Mouse (Mus musculus) lung, postnatal 10 days (tissue): ENCODE data around the gene Ecm1.

Source experiments
- DNase-seq: peaks from one replicate; pipeline ENCODE4 v3.0.0; 2021

The Ecm1 gene

DNA sequence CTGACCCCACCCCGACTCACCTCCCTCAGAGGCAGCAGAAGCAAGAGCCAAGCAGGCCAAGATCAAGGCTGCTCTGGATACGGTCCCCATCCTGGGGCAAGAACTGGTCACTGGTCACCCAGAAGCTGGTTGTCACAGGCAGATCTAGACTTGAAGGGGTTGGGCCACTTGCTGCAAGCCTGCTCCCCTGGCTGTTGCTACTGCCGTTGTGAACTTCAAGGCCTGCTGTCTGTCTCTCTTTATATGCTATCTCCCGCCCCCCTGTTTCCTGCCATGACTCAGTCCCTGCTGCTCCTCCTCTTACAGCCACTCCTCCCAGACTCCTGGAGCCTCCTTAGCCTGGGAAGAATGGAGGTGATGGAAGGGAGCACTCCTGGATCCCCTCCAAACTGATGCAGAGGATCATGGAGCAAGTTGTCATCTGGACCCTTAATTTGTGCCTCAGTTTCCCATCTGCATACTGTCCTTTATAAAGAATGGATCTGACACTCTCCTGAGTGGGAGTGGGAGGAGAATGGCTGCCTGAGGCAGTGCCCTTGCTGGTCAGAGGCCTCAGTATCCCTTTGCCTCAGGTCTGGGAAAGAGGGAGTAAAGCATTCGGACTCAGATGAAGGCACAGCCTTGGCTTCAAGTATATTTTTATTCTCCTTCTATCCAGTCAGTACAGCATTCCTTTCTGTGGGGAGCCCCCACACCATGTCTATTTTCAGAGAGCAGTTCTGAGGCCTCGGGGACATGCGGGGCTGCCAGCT, at the start of gene Ecm1:
Ecm1 (minus strand) TSS at position 217 of the 752 bp plus-strand sequence.
- peak; percentile 84 for DNase-seq

- no peak for DNase-seq
These were observed 46.1 kb upstream of the Ecm1 start for GRCm38 (mm10) chr3:95785501-95785900.

- peak; percentile 59 for DNase-seq
These were observed 32.6 kb upstream of the Ecm1 start for GRCm38 (mm10) chr3:95771985-95772384.

- DNase-seq, result no peak
These were observed 26.2 kb upstream of the Ecm1 start for GRCm38 (mm10) chr3:95765534-95765933.

DNA sequence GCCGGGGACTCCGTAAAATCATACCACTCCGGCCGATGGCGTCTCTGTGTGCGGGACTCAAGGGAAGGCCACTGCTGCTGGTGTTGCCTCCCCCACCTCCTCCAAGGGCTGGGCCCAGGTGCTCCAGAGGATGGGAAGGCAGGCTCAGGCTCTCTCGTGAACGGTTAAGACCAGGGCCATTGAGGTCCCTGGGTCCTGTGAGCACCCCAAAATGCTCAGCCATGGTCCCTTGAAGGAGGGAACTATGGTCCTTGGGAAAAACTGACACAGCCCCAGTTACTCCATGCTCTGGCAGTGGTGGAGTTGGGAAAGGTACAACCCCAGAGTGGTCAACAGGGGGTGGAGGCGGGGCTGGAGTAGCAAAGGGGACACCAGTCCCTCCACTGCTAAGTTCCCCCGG, 24.4 kb upstream of the Ecm1 start:
- no peak for DNase-seq

- DNase-seq, result peak; percentile 40
These were observed 23.6 kb upstream of the Ecm1 start for GRCm38 (mm10) chr3:95762961-95763360.

GRCm38 (mm10) chr3:95761771-95762170, 22.4 kb upstream of the Ecm1 start:
- DNase-seq, result no peak

GRCm38 (mm10) chr3:95760656-95761055, 21.3 kb upstream of the Ecm1 start:
- no peak for DNase-seq

DNA sequence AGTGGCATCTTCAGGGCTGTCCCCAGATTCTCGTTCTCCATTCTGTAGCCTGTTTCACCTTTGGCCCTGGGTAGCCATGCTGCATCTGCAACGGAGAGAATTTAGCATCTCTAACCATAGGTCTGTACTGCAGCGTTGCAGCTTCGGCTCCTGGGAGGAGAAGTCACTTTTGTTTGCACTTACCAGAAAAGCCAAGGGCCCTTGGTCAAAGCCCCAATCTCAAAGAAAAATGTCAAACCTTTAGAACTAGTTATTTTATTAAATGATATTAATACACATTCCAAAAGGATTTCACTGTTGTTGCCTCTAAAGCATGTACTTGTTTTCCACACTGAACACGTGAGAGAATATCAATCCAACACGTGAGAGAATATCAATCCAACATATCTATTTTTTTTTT, 20.7 kb upstream of the Ecm1 start, which contains the start of gene Tars2:
Tars2 (minus strand) TSS at position 101 of the 400 bp plus-strand sequence.
- no peak for DNase-seq

DNA sequence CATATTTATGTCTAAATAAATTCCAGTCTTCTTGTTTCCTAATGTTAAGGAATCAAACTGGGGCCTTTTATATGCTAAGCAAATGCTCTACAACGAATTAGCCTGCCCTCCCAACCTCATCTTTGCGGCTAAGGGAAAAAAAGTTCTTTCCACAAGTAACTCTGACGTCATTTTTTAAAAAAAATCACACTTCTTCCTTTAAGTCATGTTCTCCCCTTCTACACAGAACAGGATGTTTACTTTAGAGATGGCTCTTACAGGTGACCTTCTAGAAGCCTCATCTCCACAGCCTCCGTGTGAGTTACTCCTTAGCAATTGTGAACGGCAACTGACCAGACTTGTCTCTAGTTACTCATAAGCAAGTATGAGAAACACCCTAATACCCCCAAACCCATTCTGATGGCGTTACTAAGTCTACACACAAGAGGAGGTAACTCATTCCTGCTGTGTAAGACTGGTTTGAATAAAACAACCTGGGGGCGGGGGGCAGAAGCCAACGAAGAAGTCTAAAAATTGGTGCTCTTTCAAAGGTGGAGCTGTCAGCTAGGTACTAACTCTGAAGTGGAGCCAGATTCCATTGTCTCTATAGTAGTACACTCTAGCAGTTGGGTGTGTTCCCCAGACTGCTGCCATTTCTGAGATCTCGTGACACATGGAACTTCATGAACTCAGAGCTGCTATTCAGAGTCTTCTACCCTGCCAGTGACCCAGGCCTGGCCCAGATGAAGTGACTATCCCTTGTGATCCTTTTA, 19.3 kb upstream of the Ecm1 start:
- no peak for DNase-seq

DNA sequence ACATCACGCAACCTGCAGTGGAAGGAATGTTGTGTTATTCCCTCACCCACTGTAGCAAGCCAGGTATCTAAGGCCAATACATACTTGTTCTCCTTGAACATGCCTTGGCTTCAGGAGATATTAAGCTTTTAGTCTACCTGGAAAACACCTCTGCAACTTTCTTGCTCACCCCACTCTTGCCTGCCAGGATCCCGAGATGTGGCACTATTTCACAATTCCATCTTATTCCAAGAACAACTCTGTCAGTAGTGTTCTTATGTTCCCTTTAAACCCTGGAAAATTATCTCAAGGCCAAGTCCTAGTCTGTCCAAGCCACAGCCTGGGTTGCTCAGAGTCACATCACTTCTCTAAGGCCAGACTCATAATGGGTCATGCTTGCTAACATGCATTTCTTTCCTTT, 17.4 kb upstream of the Ecm1 start:
- no peak for DNase-seq

DNA sequence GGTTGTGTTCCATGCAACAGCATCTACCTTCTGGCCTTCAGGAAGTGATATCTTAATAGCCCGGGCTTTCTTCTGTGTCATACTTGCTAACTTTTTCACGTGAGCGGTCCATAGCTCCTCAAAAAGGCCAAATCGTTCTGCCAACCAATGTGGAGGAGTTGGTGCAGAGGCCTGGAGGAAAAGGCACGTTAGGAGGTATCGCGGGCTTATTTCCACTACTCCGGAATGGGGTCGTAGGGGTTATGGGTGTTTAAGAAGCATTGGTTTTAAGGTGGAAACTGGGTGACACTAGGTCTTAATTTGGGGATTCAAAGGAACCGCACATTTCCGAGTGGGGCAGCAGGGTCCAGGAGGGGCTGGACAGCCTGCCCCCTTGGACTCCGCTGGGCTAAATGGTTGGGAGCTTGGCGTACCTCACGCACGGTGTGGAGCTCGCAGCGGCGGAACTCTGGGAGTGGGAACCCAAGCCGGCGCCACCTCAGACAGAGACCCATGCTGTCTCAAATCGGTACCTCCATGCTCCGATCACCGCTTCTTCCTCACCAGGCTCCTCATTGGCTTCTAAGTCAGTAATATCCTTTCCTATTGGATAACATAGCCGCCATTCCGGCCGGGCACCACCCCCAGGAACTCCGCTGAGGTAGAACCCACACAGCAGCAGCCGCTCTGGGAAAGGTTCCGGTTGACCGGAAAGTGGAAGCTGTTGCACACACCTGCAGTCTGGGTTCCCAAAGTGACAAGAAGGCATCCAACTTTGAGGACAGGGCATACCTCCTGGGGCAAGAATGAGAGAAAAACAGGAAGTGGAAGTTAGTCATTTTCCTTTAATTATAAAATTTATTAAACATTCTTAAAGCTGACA, 15.2 kb upstream of the Ecm1 start:
- peak; percentile 96 for DNase-seq

- DNase-seq, result no peak
These were observed 13.6 kb upstream of the Ecm1 start for GRCm38 (mm10) chr3:95752935-95753334.

GRCm38 (mm10) chr3:95740406-95740805, 1.0 kb upstream of the Ecm1 start:
- DNase-seq, result peak; percentile 83

- no peak for DNase-seq
These were observed 4.2 kb downstream of the Ecm1 start for GRCm38 (mm10) chr3:95735071-95735670.

GRCm38 (mm10) chr3:95734092-95734702, 5.2 kb downstream of the Ecm1 start:
- no peak for DNase-seq

GRCm38 (mm10) chr3:95732744-95733521, 6.4 kb downstream of the Ecm1 start:
- peak; percentile 88 for DNase-seq

GRCm38 (mm10) chr3:95732297-95732696, 7.1 kb downstream of the Ecm1 start:
- no peak for DNase-seq

DNA sequence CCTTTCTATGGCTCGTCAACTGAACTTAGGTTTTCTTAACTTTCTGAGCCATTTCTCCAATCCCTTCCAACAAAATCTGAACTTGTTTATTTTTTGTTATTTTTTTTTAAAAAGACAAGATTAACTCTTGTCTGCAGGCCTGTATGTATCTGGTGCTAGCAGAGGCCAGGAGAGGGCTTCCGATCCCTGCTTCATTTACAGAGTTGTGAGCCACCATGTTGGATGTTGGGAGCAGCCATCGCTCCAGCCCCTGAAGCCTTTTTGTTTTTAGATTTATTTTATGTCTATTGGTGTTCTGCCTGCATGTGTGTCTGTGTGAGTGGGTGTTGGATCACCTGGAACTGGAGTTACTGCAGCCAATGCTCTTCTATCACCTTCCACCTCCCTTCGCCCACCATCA, 7.6 kb downstream of the Ecm1 start:
- DNase-seq, result no peak

DNA sequence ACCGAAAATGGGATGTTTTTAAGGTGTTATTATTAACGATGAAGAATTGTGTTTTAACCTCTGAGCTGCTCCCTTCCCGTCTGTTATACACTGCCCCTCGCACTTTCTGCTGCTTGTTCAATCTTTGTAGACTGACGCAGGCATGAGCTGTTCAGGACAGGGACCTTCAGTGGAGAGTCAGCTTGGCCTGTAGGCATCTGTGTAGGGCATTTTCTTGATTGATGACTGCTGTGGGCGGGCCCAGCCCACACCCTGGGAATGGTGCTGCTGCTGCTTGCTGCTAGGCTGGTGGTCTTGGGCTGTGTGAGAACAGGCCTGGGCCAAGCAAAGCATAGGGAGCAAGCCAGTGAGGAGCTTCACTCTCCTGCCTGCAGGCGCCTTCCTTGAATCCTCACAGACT, 8.9 kb downstream of the Ecm1 start:
- no peak for DNase-seq

DNA sequence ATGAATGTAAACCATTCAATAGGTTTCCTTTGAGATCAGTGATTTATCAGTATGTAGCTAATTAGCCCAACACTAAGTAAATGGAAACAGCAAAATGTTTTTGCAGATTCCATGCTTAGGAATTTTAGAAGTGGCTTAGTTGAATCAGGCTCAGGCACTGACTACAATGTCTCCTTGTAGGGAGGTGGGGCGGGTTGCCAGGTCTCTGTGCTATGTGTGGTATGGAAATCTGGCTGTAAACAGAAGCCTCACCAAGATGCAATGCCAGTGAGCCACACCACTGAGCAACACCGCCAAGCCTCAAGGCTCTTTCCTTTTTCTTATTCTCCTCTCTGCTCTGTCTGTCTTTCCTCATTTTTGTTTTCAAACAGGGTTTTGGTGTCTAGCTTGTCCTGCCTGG, 10.5 kb downstream of the Ecm1 start:
- DNase-seq, result peak; percentile 37
